Mouse (Mus musculus) heart, postnatal 10 days (tissue): Measurements from ENCODE around the gene Alcam. TPM values are rescaled to one million over a fixed set of nuclear protein-coding genes. Genes with fewer than 3 reads are reported as not detected.

ENCODE experiments used
- DNase-seq, 2 experiments: peaks; one replicate each; pipeline ENCODE4 v3.0.0; 2021
- intact Hi-C: fragments of 180-260 bp; cut with DNase I; formaldehyde crosslinking; loops from one replicate; pipeline ENCODE4 v1.15.1; 2025
- total RNA-seq, 2 experiments: library from RNA; stranded (reverse); gene quantifications; 2 replicates each; pipeline ENCODE4 v1.2.3; 2021

Gene Alcam
- total RNA-seq, 2 experiments from 2014 or later: 5.2 to 5.3 TPM

DNA sequence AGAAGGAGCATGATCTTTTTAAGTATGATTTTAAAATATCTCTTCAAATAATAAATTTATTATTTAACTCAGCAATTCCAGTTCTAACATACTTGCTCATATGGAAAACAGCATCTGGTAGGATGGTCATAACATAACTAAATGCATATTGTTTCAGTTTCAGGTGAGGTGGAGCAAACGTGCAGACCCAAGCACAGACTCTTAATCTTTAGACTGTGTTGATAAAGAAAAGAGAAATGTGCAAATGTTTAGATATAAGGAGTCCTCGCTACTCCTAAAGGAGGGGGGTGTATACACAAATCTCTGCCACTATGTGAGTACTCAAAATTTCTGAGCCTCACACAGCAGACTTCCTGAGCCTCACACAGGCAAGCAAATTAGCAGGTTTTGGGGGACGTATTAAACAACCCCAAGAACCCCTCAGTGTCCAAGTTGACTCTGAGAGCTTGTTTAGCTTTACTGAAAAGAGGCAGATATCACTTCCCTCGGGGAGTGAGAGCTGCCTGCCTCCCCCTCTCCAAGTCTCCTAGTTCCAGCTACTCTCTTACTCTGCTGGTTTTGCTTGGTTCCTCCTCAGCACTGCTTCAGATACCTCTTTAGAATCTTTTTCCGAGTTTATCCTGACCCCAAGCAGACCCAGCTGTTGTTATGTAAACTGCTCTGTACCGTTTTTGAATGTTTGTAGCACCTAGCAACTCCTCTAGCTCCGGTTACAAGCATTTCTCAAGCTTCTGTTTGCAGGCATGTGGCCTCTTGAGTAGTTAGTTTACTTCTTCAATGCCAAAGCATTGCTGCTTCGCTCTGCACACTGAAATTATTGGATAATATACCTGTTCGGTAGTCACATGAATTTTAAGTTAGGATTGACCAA lies 10.0 kb downstream of the Alcam start:
- intact Hi-C loops: no loop called here
- no peak for DNase-seq

DNA sequence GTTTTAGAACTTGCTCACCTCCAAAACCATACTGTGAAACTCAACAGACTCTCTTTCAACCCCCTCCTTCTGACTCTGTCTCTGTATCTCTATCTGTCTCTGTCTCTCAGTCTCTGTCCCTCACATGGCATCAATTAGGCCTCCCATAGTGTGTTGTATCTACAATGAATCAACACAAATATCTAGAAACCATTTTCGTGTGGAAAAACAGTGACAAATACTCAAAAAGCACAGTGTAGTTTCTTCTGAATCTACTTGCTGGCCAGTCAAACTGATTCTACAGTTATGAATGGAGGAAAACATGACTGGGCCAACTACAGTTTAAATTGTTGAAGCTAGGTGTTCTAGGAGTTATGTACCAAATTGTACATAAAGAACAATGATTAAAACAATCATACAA lies 10.8 kb downstream of the Alcam start:
- intact Hi-C loops: no loop called here
- no peak for DNase-seq

DNA sequence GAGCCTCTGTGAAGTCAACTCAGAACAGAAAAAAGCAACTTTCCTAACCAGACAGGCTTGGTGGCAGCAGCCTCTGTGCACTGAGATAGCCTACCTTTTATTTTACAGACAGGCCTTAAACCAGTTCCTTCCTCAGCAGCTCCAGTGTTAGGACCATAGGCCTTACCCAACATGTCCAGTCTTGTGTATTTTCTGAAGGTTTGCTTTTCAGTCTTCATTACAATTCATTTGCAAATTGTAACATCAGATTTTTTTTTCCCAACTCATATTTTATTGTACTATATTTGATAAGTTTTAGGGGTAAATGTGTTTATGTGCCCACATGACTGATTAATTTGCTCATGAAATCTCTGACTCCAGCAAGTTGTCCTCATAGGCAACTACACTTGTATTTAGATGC lies 14.3 kb downstream of the Alcam start:
- intact Hi-C loops: no loop called here
- DNase-seq: no peak

DNA sequence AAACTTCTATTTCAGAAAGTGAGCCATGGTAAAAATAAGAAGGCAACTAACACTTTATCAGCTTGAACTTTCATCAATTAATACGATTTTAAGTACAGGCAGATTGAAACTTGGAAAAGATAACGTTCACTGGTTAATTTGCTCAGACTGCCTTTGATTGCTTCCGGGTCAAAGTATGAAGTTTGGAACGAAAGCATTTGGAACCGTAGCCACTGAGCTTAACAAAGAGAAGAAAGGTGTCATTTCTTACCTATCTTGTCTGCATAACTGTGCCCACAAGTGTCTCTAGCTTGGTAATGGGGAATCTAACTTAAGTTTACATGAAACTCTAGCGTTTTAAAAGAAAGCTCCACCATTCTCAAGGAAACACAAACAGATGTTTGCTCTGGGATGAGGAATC lies 14.9 kb downstream of the Alcam start:
- no peak for DNase-seq
- intact Hi-C loops: no loop called here

DNA sequence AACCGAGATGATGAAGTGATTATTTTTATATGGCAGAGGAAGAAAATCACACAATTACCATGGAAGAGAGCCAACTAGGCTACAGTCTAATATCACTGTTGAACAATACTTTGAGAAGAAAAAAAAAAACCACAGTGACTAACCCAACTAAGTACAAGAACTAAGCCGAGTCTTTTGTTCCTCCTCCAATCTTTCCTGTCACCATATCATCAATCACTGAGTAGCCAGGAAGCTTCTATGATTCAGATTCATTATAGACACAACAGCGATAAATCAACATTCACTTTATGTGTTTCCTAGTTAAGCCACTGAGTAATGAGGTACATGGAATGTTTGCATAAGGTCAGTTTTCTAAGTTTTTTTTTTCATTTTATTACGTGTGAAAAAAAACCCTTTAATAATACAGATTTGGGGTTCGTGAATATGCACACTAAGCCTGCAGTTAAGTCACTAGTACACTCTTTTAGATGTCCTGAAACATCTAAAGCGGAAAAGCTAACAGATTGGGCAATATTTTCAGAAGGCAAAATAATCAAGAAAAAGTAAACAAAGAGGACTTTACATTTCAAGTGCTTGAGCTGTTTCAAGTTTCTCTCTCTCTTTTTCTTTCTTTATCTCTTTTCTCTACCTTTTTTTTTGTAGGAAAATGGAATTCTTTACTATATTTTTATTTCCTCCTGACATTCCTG lies 15.5 kb downstream of the Alcam start:
- no peak for DNase-seq

DNA sequence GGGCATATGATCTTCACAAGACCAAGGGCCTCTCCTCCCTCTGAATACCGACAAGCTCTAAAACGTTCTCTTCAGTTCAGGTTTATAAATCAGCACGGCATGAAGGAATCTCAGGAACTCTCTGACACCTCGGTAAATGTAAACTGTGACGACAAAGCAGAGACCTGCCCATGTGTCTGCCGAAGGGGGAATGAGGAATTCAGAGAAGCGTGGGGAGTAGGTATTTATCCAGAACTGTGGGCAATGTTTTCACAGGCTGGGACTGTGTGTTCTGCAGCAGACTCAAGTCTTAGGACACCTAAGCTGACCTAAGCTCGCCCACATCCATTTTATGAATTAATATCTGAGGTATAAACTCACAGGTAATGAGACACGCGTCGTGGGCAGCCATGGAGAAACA lies 20.7 kb downstream of the Alcam start:
- intact Hi-C loops: no loop called here
- DNase-seq: no peak

More for the DNA sequence above, 15.5 kb downstream of the Alcam start:
- intact Hi-C loops: no loop called here

DNA sequence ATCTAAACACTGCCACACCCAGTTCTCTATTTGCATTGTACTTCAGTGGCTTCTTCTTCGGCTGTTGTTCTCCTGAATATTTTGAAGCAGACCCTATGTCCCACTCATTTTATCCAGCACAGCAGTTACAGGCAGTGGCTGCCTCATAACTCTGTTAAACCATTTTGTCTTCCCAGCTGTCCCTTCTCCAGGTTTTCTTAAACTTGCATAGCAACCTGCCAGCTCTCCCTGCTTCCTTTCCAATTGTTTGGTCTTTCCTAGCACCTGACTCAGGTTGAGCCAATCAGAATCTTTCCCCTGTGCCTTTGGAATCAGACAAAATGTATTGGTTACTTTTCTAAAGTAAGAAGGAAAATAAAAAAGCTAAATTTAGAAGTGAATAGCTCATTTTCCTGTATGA lies 21.8 kb downstream of the Alcam start:
- intact Hi-C loops: no loop called here
- DNase-seq: no peak

DNA sequence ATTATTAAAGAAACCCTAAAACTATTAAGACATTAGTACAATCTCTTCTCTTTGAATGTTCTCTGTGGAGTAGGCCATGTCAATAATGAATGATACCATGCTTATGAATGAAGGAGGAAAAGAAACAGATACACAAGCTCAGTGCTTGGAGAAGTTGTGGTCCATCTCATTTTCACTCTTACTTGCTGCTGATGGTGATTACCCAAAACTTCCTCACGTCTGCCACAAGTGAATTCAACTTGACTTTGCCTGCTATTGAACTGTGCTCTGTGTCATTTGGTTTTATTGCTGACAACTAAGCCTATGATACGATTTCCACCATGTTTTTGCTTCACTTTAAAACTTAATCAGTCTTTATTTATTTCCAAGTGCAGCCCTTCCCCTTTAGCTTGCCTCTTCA lies 22.3 kb downstream of the Alcam start:
- intact Hi-C loops: no loop called here
- no peak for DNase-seq

DNA sequence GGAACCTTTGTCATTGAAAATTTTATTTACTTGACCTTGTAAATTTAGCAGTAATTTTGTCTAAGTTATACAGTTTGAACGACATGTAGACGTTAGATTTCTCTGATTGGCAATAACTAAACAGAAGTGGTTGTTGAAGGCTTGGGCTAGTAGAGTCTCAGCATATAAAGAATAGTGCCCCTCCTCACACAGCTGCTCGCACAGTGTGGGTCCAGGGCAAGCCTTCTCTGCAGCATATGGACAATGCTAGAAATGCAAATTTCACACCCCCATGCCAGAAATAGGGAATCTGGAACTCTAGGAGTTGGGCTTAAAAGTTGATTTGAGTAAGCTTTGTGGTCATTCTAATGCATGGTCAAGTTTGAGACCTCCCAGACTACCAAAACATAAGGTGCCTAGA lies 23.8 kb downstream of the Alcam start:
- intact Hi-C loops: no loop called here
- DNase-seq: no peak

DNA sequence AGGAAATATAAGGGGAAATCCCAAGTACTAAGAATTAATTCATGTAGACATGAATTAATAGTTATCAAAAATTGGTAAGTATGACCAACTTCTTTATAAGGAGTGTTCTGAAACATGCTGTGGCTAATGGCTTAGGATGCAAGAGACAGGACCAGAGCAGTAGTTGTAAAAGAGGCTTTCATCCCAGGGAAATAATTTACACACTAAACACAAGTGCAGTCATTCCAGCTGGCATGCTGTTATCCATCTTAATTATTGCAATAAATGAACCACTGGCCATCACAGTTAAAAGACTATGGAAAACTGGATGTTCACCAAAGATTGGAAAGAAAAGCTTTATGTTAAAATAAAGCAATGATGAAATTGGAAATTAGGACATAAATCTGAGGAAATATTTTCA lies 24.2 kb downstream of the Alcam start:
- no peak for DNase-seq
- intact Hi-C loops: no loop called here

DNA sequence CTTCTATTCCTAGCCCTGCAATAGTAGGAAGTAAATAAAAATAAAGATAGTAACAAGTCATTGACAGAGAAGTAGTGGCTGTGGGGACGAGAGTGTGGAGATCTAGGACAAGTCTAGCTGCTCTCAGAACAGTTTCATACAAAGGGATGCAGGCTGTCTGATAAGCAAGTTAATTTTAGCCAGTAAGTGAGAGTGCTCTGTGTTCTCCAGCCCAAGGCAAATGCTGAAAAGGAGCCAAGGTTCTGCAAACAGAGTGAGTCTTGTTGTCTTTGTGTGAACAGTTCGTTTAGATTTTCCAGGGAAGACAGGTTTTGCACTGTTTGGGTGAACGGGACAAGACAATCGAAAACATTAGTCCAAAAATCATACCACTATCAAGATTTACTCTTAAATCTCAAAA lies 25.4 kb downstream of the Alcam start:
- intact Hi-C loops: no loop called here
- peak; percentile 59 to 64 for DNase-seq

DNA sequence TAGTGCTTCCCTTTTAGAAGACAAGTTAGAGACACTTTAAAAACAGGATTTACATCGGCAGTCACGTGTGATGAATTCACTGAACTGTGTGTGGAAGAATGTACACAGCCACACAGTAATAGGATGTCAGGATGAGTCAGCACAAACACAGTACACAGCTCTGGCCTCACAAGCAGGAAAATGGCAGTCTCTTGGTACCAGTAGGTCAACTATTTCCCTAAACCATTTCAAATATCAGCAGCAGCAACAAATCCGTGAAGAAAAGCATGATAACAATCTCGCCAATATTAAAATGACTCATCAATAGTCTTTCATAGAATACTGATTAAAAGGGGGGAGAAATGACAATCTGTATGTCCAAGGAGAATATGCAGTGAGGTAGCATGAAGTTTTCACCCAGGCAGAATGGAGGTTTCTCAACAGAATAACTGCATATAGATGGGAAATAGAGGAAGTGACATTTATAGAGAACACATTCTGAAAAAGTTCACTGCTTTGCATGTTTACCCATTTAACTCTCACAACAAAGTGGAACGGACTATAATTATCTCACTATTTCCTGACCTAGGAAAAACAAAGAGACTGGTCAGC lies 35.2 kb downstream of the Alcam start:
- no peak for DNase-seq
- intact Hi-C loops: no loop called here

DNA sequence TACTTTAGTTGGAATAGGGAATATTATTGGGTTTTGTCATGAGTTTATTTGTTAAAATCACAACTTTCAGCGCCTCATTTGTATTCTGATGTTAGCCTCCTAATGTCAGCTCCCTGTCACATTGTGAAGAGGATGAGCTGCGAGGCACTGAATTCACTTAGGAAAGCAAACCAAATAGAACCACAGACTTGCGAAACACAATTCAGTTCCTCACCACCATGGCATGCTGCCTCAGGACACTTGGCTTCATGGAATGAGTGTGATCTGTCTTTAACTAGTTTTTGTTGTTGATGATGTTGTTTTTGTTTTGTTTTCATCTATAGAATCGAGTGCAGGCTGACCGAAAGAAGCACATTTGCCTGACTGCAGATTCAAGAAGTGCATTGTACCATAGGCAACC lies 35.9 kb downstream of the Alcam start:
- DNase-seq: no peak
- intact Hi-C loops: no loop called here

DNA sequence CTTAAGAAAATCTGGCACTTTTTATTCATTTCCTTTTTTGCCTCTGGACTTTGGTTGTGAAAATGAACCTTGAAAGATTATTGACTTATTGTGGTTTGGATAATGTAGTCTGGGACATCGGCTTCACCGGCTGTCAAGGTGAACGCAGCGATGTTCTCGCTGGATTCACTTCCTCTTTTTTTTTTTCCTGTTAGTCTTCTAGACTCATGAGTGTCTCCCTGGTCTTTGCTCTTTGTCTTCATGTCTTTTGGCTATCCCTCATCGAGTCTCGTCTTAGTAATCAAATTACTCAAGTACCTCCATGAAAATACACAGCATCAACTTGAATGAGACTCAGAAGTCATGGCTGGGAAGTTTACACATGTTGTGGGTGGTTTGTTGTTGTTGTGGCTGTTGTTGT lies 36.7 kb downstream of the Alcam start:
- no peak for DNase-seq
- intact Hi-C loops: no loop called here

DNA sequence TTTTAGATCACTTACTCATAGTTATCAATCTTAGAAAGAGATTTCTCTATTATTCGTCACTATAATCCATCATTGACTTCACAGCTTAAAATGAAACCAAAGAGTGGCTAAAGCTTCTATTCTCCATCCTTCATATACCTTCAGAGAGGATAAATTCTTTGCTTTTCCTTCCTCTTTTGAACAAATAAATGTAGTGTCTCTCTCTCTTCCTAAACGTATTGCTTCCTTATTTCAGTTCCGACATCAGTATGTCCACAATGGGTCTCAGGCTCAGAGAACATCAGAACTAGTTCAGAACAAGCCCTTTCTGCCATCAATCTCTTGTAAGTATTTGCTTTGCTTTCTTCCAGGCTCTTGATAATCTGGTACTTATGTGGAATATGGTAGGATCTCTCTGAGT lies 40.2 kb downstream of the Alcam start:
- intact Hi-C loops: no loop called here
- no peak for DNase-seq

DNA sequence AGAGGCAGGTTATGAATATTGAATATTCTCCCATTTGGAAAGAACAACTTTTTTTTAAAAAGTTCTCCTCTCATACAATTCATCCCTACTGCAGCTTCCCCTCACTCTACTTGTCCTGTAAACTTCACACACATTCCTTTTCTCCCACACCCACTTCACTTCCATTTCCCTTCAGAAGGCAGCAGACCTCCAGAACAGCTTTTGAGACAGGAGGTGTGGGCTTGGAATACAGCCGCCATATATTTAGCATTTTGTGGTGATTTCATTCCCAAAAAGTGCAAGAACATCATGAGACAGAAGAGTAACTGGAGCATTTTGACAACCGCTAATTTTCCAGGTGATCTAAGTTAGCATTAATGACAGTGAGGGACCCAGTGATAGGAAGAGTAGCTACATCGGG lies 47.8 kb downstream of the Alcam start:
- intact Hi-C loops: no loop called here
- DNase-seq: no peak

DNA sequence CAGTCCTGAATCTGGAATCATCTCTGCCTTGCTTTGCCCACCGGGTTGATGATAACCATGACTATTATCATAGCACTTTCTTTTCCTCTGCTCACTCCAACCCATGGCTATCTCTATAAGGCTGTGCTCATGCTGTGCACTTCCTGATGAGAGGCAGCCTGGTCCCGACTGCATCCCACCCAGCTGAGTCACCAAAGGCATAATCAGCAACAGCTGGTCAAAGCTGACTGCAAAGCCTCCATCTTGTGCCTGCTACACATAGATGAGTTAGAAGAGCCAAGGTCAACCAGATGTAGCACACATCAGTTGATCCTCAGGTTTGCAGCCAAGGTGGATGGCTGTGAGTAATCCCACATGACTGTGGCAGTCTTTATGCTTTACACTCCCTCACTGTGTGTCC lies 48.6 kb downstream of the Alcam start:
- intact Hi-C loops: no loop called here

DNA sequence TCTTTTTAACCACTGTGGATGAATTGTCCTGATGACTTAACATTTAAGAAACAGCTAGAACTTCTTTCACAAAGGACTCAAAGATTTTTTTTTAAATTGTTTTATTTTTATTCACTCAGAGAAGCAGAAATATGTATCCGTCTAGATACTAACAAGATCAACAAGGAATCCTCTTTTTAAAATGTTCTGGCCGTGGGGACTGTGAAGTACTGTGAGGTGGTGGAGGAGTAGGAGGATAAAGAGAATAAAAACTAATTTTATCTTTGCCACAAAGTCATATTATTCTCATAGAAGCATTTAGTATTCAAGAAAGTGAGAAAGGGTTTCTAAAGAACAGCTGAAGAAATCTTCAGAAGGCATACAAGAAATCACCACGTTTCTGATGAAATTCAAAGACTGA lies 54.8 kb downstream of the Alcam start:
- intact Hi-C loops: no loop called here
- no peak for DNase-seq

More for the DNA sequence above, 48.6 kb downstream of the Alcam start:
- DNase-seq: peak; percentile 7 to 23

DNA sequence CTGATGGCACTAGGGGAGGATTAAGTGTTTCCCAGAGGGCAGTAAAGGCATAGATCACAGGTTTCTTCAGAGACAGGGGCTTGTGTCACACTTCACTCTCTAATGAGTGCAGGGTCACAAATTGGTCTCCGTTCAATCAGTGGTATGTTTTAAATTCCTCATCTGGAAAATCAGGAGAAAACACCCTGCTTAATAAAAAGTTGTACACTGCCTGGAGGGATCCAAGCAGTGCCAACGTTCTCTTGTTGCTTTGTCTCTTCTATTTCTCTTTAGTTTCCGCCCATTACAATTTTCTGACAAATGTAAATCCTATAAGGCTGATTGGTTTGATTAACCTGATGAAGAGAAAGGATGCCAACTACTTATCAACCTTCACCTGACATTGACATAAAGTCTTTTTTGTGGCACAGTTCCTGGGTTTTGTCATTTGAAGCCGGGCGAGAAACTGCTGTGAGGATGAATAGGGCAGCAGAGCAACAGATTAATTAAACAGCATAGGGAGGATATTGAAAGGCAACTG lies 67.0 kb downstream of the Alcam start:
- intact Hi-C loops: no loop called here
- no peak for DNase-seq

DNA sequence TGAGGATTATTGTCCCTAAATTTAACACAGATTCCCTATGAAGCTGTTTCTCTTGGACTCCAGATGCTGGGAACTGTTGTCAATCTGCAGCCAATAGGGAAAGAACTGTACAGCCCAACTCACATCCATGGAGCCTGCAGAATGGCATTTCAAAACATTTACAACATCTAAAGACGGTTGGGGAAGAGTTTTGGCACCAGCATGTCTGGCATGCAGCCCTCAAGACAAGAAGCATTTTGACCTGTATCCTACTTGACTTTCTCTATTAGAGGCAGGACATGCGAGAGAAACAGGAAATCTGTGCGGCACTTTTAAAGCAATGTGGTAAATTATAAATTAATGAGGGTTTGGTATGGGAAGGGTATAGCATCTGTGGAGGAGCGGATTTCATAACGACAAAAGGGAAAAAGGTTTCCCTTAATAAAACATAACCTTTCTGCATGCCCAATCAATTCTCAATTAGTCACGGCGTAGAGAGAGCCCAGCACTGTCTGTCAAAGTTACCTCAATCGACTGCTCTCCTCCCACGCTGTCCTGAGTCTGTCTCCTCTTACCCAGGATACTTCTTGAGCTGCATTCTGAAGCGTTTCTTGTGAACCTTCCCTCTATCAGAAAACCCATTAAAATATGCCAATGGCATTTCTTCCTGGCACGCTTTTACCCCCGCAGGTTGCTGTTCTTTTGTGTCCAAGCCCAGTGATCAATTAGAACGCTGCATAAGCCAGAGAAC lies 70.3 kb downstream of the Alcam start:
- DNase-seq: no peak
- intact Hi-C loops: no loop called here
